Mouse (Mus musculus) adrenal gland, postnatal 25 days (tissue): ENCODE measurements around the gene Dzank1. TPM values are rescaled to one million over a fixed set of nuclear protein-coding genes. Genes with fewer than 3 reads are reported as not detected.
A peak's percentile ranks its signal among the peaks of the same experiment; 100 is the strongest.

Experiments used
- DNase-seq: peaks from one replicate; pipeline ENCODE4 v3.0.0; 2021; ENCODE audit warnings: mixed read lengths
- total RNA-seq: library from RNA; stranded (reverse); gene quantifications from 2 replicates; pipeline ENCODE4 v1.2.3, GENCODE M21; 2021

The Dzank1 gene
- total RNA-seq, 1 experiment from 2014 or later: 5.0 TPM

DNA sequence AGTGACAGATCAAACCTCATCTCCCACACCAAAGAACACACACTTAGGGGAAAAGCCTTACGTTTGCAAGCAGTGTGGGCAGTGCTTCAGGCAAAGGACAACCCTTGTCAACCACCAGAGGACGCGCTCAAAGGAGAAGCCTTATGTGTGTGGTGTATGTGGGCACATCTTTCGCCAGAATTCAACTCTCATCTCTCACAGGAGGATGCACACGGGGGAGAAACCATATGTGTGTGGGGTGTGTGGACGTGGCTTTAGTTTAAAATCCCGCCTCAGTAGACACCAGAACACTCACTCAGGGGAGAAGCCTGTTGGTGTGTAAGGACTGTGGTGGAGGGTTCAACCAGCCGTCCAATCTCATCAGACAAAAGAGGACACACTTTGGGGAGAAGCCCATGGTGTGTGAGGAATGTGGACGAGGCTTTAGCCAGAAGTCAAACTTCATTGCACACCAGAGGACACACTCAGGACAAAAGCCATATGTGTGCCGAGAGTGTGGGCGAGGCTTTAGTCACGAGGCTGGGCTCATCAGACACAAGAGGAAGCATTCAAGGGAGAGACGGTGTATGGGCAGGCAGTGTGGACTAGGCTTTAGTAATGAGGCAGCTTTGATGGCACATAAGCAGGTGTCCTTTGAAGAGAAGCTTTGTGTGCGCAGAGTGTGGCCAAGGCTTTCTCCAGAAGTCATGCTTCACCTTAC is 61.2 kb downstream of the Dzank1 start:
- no peak for DNase-seq

DNA sequence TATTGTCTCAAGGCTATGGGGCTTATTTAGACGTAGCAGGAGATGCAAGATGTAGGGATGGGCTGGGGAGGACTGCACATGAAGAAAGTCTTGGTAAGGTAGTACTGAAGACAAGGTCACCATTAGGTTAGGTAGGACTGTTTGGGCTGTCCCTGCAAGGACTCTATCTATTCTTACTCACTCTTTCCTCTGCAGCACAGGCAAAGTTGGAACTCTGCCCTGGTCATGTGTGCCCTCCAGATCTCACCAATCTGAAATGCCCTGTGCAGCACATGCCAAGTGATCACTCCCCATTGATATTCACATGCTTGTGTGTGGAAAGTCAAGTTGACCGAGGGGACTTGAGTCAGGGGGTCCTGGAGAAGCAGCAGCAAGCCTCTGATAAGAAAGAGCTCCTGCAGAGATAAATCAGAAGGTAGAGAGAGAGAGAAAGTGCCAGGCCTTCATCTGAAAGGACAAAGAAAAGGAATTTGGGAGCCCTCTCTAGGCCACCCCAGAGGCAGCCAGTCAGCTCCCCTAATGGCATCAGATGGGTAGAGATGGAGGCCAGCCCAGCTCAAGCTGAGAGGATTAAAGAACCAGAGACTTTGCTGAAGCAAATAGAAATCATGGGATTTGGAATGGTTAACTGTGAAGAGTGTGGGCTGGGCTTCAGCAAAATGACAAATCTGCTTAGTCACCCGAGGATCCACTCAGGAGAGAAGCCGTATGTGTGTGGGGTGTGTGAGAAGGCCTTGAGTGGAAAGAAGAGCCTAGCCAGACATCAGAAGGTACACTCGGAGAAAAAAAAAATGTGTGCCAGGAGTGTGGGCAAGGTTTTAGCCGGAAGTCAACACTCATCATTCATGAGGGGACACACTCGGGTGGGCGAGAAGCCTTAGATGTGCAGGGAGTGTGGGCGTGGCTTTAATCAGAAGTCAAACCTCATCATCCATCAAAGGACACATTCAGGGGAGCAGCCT is 62.1 kb downstream of the Dzank1 start:
- DNase-seq: peak; percentile 45

DNA sequence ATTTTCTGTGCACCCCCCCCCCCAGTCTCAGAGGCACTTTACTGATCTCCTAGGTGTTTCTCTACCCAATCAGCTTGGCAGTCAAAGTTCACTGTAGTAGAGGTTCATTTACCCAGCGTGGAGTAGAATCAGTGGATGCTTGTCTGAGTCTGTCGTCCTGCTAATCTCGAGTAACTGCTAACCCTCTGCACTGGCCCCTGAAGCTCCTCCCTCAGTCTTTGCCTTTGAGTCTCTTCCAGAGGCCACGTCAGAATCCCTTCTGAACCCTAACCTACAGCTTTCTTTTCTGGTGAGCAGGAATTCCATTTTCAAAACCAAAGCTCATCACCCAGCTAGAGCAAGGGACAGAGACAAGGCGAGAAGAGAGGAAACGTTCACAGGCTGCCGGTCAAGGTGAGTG is 63.0 kb downstream of the Dzank1 start:
- DNase-seq: peak; percentile 10

DNA sequence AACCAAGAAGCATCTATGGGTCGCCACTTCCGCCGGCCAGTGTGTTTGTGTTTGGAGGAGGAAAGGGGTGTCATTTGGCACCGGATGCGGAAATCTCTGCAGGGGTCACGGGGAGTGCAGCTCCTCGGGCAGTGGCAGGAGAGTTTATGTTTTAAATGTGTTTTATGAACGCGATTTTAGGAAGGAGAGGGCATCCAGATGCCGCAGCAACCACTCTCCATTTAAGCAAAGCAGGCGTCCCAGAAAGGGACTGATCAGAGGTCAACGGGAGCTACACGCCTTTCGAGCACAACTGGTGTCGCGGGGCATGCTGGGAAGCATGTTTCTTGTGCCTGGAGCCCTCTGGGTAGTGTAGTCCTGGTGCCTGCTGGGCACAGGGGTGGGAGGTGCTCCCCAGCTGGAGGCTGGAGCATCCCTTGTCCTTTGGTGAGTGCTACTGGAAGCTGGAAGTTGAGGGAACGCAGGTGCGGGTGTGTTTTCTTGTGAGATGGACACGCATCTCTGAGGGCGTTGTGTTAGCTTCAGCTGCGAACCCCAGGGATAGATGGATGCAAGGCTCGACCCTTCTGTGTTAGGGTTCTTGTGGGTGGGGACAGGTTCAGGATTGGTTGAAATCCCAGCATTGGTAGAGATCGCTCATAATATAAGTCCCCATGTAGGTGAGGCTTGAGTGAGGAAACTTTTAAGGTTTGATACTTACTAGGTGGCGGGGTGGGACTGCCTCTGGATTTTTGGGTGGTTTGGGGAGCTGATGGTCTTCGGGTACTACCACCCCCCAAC is 68.0 kb downstream of the Dzank1 start:
- DNase-seq: peak; percentile 79

DNA sequence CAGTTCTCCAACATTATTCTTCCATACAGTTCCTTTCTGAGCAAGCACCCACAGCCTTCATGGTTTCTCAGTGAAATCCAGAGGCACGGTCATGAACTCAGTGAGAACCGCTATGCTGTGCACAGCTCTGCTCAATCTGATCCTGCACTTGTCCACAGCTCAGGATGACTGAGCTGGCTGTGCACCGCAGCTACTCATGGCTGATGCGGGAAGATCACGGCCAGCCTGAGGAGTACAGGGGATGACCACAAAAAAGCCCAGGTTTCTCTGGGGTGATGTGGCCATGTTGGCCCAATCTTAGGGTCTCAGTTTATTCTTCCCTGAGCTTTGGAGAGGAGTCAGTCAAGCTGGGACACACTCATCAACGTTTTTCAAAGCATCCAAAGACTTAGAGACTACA is 68.9 kb downstream of the Dzank1 start:
- no peak for DNase-seq

DNA sequence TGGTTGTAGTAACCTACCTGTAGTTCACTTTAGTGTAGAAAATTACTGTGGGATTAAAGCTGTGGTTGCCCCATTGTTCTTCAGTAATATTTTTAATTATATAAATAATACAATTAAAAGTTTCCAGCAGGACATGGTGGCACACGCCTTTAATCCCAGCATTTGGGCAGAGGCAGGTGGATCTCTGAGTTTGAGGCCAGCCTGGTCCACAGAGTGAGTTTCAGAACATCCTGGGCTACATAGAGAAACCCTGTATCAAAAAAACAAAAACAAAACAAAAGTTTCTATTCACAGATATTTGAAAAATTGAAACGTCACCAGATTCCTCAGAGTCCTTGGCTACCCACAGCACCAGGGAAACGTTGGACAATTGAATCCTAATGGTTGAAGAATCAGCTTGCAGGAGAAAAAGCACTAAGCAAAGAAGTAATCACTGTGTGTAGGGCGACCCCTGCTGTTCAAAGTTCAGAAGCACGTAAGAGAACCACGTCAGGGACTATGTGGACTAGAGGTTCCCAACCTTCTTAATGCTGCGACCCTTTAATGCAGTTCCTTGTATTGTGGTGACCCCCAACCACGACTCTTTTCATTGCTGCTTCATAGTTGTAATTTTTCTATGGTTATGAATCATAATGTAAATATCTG is 74.7 kb downstream of the Dzank1 start:
- DNase-seq: peak; percentile 69

DNA sequence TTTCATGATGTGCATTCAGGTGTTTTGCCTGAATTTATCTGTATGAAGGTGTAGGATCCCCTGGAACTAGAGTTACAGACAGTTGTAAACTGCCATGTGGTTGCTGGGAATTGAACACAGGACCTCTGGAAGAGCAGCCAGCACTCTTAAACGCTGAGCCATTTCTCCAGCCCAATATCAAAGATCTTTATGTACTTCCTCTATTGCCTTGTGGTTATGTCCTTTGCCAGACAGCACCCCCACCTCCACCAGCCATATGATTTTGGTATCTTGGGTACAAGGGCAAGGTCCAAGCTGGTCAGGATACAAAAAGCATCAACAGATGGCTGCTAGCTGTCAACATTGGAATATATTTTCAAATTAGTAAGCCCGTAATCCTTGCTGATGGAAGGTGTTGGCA is 76.8 kb downstream of the Dzank1 start:
- DNase-seq: no peak

DNA sequence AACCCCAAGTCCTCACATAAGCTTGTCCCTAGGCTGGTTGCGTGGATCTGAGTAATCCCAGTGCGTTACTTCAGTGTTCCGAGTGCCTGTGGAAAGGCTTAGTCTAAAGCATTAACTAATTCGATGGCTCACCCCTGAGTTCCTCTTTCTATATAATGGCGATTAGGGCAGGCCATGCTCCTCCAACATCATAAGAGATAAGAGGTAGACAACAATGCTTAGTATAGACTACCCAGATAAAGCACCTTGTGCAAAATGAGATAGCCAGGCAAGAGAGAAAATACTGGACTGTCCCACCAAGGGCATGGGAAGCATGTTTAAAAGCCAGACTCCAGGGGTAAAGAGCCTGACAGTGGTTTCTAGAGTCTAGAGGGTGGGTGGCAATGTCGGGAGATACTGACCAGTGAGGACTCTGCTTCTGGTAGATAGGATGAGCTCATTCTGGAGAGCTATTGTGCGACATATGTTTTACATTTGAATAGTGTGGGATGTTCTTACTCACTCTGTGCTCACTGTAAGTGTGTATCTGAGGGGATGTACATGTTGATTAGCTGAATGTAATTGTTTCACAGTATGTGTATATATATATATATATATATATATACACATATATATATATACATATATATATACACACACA is 80.7 kb downstream of the Dzank1 start:
- no peak for DNase-seq

DNA sequence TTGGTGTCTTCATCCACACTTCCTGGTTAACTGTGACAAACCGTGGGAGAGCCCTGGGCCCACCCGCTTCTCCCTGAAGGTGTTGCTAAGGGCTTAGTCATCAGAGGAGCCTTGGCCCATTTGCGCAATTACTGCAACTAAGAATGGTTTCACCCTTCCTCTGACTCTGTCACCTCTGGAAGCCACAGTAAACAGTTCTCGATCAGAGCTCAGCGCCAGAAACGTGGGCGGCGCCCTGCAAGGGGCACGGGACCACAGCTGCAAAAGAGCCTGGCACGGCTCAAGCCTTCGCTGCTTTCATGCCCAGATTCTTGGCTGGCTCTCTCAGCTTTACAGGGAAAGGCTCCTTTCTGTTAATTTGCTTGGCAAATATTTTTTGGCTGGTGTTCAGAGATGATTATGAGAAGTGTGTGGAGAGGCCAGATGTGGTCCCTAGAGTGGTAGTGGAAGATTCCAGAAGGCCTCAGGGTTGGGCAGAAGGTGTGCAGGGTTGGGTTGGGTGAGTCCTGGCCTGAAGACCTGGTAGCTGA is 85.8 kb downstream of the Dzank1 start:
- peak; percentile 31 for DNase-seq

DNA sequence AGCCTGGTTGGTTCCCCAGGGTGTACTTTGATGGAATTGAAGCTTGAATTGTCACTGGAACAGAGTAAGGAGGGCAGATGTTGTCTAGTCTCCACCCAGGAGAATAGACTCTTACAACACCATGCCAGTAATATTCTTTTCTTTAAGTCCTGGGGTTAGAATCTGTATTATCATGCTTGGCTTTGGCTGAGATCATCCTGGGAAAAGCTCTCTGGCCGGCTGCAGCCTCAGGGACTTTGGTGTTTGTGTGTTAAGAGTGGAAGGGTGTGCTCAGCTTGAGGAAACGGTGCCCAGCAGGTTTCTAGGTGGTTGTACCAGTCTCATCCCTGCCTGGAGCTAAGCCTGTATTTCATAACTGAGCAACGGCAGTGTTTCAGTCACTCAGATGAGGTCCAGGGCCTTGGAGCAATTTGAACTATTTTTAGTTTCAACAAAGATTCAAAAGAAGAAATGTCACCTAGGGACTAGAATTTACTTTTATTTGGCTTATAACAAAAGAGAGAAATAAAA is 88.0 kb downstream of the Dzank1 start:
- no peak for DNase-seq

DNA sequence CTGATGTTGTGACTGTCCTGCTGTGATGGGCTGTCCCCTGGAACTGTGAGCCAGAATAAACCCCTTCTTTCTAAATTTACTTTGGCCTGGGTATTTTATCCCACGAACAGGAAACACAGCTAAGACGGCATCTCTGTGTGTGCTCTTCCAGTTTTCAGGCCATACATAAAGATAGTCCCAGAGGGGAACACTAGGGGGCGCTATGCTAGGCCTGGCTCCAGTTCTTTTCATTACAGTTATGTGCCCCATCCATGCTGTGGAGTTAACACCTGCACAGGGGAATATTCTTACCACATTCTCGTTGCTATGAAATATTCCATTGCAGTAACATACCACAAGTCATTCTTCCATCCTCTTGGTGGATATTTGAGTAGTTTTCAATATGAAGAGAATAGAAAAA is 88.8 kb downstream of the Dzank1 start:
- DNase-seq: no peak

DNA sequence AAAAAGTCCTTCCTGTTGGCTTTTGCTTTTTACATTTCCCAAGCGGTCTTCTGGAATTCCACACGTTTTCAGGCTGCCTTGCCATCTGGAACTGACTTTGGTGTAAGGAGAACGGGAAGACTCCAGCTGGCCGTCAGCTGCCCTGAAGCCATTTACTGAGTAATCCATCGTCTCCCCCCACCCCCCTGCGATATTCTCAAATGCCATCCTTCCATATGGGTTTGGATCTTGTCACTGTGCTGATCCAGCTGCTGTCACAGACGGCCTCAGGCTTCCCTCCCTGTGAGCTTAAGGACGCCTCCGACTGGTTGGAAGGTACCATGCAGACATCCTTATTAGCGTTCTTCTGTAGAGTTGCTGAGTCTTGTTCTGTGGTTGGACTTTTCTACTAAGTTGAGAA is 91.5 kb downstream of the Dzank1 start:
- DNase-seq: no peak

DNA sequence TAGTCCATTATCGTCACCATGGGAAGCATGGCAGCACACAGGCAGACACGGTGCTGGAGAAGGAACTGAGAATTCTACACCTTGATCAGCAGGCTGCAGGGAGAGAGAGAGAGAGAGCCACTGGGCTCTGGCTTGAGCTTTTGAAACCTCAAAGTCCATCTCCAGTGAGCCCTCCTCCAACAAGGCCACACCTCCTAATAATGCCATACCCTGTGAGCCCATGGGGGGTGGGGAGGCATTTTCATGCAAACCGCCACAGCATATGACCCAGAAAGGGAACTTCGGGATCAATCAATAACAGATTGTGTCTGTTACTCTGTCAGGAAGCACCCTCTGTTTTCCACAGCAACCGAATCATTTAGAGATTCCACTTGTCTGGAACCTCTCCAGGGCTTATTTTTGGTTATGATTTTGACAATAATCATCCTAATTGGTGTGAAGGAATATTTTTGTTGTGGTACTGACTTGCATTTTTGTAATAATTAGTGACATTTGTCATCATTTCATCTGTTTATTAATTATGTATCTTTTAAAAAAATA is 95.9 kb downstream of the Dzank1 start:
- DNase-seq: no peak

DNA sequence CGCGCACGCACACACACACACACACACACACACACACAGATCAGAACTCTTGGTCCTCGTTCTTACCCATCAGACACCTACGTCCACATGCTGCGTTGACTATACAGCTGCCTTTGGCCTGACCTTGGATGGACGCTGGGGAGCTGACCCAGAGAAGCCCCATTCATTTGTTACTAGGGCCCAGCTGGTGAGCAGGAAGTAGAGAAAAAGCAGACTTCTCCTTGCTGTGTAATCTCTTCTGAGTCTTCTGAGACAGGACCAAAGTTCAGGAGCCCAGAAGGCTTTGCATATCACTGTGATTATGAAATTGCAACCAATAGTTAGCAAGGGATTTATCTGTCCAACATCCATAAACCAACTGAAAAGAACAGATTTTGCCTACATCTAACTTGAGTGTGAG is 98.0 kb downstream of the Dzank1 start:
- DNase-seq: no peak

DNA sequence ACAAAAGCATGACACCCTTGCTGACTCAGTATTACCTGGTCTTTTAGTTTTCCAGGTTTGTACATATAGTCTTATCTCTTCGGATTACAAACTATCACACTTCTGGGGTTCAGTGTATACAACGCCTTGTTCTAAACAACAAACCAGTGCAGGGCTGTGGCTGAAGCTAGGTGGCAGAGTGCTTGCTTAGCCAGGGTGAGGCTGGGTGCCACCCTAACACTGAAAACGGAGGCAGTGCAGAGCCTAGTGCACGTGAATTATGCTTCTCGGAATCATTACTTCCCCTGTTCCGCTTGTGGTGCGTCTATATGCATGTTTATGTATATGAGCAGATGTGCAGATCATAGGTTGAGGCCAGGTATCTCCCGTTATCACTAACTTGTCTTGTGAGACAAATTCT is 98.6 kb downstream of the Dzank1 start:
- no peak for DNase-seq

DNA sequence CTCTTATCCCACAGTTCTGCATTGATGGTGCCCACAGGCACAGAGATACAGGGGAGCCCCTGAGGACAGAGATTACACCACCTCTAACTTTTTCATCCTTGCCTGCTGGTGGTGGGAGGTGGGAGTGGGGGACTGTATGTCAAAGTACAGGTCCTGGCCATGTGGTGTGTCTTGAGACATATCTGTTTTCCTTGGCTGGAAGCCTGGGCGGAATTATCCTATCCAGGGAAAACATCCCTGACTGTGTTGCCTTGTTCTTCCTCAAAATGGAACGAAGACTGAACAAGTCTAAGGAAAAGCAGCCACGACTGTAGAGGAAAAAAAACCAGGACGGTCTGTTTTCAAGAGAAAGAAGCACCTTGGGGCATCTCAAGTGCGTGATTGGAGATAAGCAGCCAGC is 99.4 kb downstream of the Dzank1 start:
- no peak for DNase-seq

DNA sequence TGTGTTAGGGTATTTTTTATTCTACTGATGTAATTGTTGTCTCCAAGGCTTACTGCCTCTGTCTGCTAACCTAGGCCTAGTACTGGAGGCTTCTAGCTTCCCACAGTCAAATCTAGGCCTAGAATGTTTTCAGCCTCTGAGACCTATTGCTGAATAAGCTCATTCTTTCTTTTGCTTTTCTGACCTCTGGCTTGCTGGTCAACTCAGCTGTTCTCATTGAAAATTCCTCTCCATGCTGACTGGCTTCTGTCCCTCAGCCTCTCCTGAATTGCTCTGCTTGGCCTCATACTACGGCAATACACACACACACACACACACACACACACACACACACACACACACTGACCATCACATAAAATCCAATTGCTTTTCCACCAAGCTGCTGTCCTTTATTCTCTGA is 101.5 kb downstream of the Dzank1 start:
- DNase-seq: no peak

DNA sequence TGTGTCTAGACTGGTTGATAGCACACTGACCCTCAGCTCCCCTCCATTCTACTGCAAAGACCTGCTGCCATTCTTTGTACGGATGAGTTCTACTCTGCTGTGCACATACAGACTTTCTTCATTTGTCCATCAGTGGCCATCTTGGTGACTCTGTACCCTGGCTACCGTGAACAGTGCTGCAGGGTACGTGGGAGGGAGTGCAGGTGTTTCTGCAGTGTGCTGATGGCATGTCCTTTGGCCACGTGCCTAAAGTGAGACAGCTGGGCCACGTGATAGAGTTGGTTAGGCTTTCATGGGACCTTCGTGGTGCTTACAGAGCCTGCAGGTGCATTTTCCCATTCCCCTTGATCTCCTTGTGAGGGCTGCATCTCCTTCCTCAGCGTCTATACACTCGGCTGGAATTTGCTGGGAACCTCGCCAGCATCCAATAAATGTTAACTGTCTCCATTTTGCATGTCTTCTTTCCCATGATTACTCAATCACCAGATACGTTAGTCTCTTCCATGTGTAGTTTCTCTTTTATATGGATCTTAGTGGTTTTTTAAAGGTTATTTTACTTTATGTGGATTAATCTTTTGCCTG is 105.0 kb downstream of the Dzank1 start:
- DNase-seq: no peak
